Mouse (Mus musculus) heart, embryonic 11.5 days (tissue): ENCODE measurements around the gene BB287469. TPM values are rescaled to one million over a fixed set of nuclear protein-coding genes. Genes with fewer than 3 reads are reported as not detected.
"Not testable (repeated sequence)": the region's sequence is repeated elsewhere in the genome, so short reads cannot be mapped to it uniquely, and the experiment has no call there.

Experiments
- ATAC-seq: fragments of 200-750 bp; cut with Nextera tagmentation; replicated peaks from 2 replicates; pipeline ENCODE4 v1.8.0; 2017; ENCODE audit warnings: moderate library complexity; ENCODE audit not compliant: insufficient number of reproducible peaks, low FRiP score, low TSS enrichment
- H3K27ac ChIP-seq: fragments of 300-500 bp; sonication (generic); 2 replicates; pipeline ENCODE4 v1.5.1; 2014; ENCODE audit warnings: mild to moderate bottlenecking, low read depth, low read length
- H3K27me3 ChIP-seq: fragments of 300-500 bp; sonication (generic); 2 replicates; pipeline ENCODE4 v1.6.1; 2014; ENCODE audit warnings: mild to moderate bottlenecking, low read length, mixed read lengths; ENCODE audit not compliant: control insufficient read depth, insufficient read depth
- H3K36me3 ChIP-seq: fragments of 300-500 bp; sonication (generic); 2 replicates; pipeline ENCODE4 v1.6.1; 2014; ENCODE audit warnings: mild to moderate bottlenecking, low read length, moderate library complexity, mixed read lengths; ENCODE audit not compliant: control insufficient read depth, insufficient read depth
- H3K4me1 ChIP-seq: fragments of 300-500 bp; sonication (generic); 2 replicates; pipeline ENCODE4 v1.6.1; 2014; ENCODE audit warnings: low read length; ENCODE audit not compliant: control insufficient read depth, insufficient read depth
- H3K4me2 ChIP-seq: fragments of 300-500 bp; sonication (generic); 2 replicates; pipeline ENCODE4 v1.6.1; 2014; ENCODE audit warnings: mild to moderate bottlenecking, moderate library complexity
- H3K4me3 ChIP-seq: fragments of 300-500 bp; sonication (generic); 2 replicates; pipeline ENCODE4 v1.5.1; 2014; ENCODE audit warnings: low read depth, low read length
- H3K9ac ChIP-seq: fragments of 300-500 bp; sonication (generic); 2 replicates; pipeline ENCODE4 v1.6.1; 2014; ENCODE audit warnings: mild to moderate bottlenecking, low read depth, low read length, moderate library complexity
- H3K9me3 ChIP-seq: fragments of 300-500 bp; sonication (generic); replicated peaks from 2 replicates; pipeline ENCODE4 v1.6.1; 2016; ENCODE audit warnings: low read length; ENCODE audit not compliant: control insufficient read depth
- WGBS: fragments of 180-500 bp; shearing (Covaris S2); extraction: QIAGEN DNeasy Blood & Tissue Kit; methylation state at CpG from one replicate; pipeline ENCODE4 v1.1.7; 2014; ENCODE audit not compliant: insufficient replicate concordance; 5-methylcytosine and 5-hydroxymethylcytosine counted together
- polyA plus RNA-seq: library from polyadenylated mRNA; unstranded; fragments of >200 nt; fragmentation: Nextera tagmentation; extraction: Ambion mirVana; gene quantifications from 2 replicates; pipeline ENCODE4 v1.2.1, GENCODE M21; 2014

BB287469 gene
- polyA plus RNA-seq, 1 experiment from 2014 or later, result not detected

- H3K36me3 ChIP-seq, H3K4me3 ChIP-seq, H3K27me3 ChIP-seq, H3K4me2 ChIP-seq, H3K4me1 ChIP-seq, H3K9ac ChIP-seq, H3K27ac ChIP-seq, ATAC-seq, H3K9me3 ChIP-seq: not testable (repeated sequence)
- WGBS, result 87% methylated on average over 9 of the region's 11 CpGs
These were observed 47.3 kb downstream of the BB287469 start for GRCm38 (mm10) chr12:87863638-87864037.

- WGBS, result 75% methylated on average over 2 of the region's 2 CpGs
- H3K9ac ChIP-seq, H3K27ac ChIP-seq, H3K36me3 ChIP-seq, H3K4me1 ChIP-seq, H3K27me3 ChIP-seq, H3K4me2 ChIP-seq, H3K9me3 ChIP-seq, ATAC-seq, H3K4me3 ChIP-seq: not testable (repeated sequence)
These were observed 47.7 kb downstream of the BB287469 start for GRCm38 (mm10) chr12:87864048-87864447.

Other genes starting within 250 kb of the BB287469 start
- not detected in 2 replicates for gene Oog1, start 213.9 kb upstream of the BB287469 start, polyA plus RNA-seq
- not detected in 2 replicates for gene Gm4027, start 197.7 kb upstream of the BB287469 start, polyA plus RNA-seq
- not detected in 2 replicates for gene Gm16381, start 172.0 kb upstream of the BB287469 start, polyA plus RNA-seq
- gene Gm21319, start 40.8 kb upstream of the BB287469 start, polyA plus RNA-seq, result not detected in 2 replicates
- not detected in 2 replicates for gene Gm21936, start 21.1 kb upstream of the BB287469 start, polyA plus RNA-seq
- gene Gm2001, start 25.8 kb downstream of the BB287469 start, polyA plus RNA-seq, result not detected in 2 replicates
- not detected in 2 replicates for gene Gm2016, start 57.5 kb downstream of the BB287469 start, polyA plus RNA-seq
- not detected in 2 replicates for gene Gm2022, start 78.8 kb downstream of the BB287469 start, polyA plus RNA-seq
- not detected in 2 replicates for gene Gm2035, start 103.3 kb downstream of the BB287469 start, polyA plus RNA-seq
- not detected in 2 replicates for gene Gm2042, start 137.5 kb downstream of the BB287469 start, polyA plus RNA-seq
- not detected in 2 replicates for gene Gm2075, start 195.3 kb downstream of the BB287469 start, polyA plus RNA-seq
- not detected in 2 replicates for gene Gm6803, start 202.2 kb downstream of the BB287469 start, polyA plus RNA-seq
- gene Gm2056, start 210.4 kb downstream of the BB287469 start, polyA plus RNA-seq, result not detected in 2 replicates